Mouse (Mus musculus) small intestine, adult 2 months (tissue): ENCODE results near the gene 2210016L21Rik. TPM values are rescaled to one million over a fixed set of nuclear protein-coding genes. Genes with fewer than 3 reads are reported as not detected.
"Not testable (repeated sequence)": the region's sequence is repeated elsewhere in the genome, so short reads cannot be mapped to it uniquely, and the experiment has no call there.

Experiments used
- H3K27ac ChIP-seq: fragments of 200-500 bp; 2 replicates; pipeline ENCODE4 v1.5.1; 2012; ENCODE audit warnings: low read depth, low read length, control low read depth, inconsistent platforms; ENCODE audit not compliant: insufficient read depth
- H3K27me3 ChIP-seq: fragments of 200-500 bp; 2 replicates; pipeline ENCODE4 v1.6.1; 2012; ENCODE audit warnings: mild to moderate bottlenecking, moderate library complexity, low read length, inconsistent platforms; ENCODE audit not compliant: control insufficient read depth, insufficient read depth
- H3K36me3 ChIP-seq: fragments of 200-500 bp; 2 replicates; pipeline ENCODE4 v1.6.1; 2012; ENCODE audit warnings: mild to moderate bottlenecking, low read length, control low read depth, inconsistent platforms; ENCODE audit not compliant: control insufficient read depth, insufficient read depth
- H3K4me1 ChIP-seq: fragments of 200-500 bp; 2 replicates; pipeline ENCODE4 v1.6.1; 2012; ENCODE audit warnings: low read length, inconsistent platforms, mixed read lengths; ENCODE audit not compliant: control insufficient read depth, insufficient read depth, insufficient read length
- H3K4me3 ChIP-seq: fragments of 200-500 bp; 2 replicates; pipeline ENCODE4 v1.5.1; 2012; ENCODE audit warnings: low read depth, mild to moderate bottlenecking, control low read depth, inconsistent platforms, low read length, moderate library complexity
- CTCF ChIP-seq: fragments of 200-500 bp; IDR thresholded peaks from 2 replicates; pipeline ENCODE4 v1.5.1; 2012; ENCODE audit warnings: low read depth, mild to moderate bottlenecking, control low read depth, inconsistent platforms, low read length, moderate library complexity, mixed read lengths; ENCODE audit not compliant: insufficient replicate concordance, insufficient read length; ENCODE audit errors: extremely low read depth
- POLR2A ChIP-seq: fragments of 200-500 bp; IDR thresholded peaks from 2 replicates; pipeline ENCODE4 v1.6.1; 2012; ENCODE audit warnings: low read depth, mild to moderate bottlenecking, control low read depth, inconsistent platforms, low read length, moderate library complexity
- WGBS: fragments of 180-500 bp; shearing (Covaris S2); methylation state at CpG from one replicate; pipeline ENCODE4 v1.1.7; 2018; 5-methylcytosine and 5-hydroxymethylcytosine counted together
- polyA plus RNA-seq: library from polyadenylated mRNA; depleted of rRNA; stranded (reverse); fragments of >200 nt; gene quantifications from 2 replicates; pipeline ENCODE4 v1.2.3, GENCODE M21; 2012

The 2210016L21Rik gene
- polyA plus RNA-seq, 1 experiment: 13.6 TPM

- Histone ChIP-seq H3K4me1 (peaks cover 4% of the 10 kb centered on the region; the same call in 1 of the 2 replicates), H3K4me3 (peak overlapping the region; percentile 16; the same call in 1 of the 2 replicates), H3K36me3 (0 out of 2 replicates have a peak, but pooled peaks cover 2% of the 10 kb centered on the region), H3K27me3 (no peaks in the 10 kb centered on the region), H3K27ac (peak overlapping the region; percentile 84)
- no peak for TF ChIP-seq CTCF
- no peak for TF ChIP-seq POLR2A
- WGBS: 30% methylated on average over 10 of the region's 10 CpGs
Observed at GRCm38 (mm10) chr5:114922366-114922731, 19.6 kb upstream of the 2210016L21Rik start.

- Histone ChIP-seq H3K4me1 (peaks cover 11% of the 10 kb centered on the region; the same call in 1 of the 2 replicates), H3K36me3 (peaks cover 7% of the 10 kb centered on the region), H3K27ac (peak within 1 kb of the TSS; percentile 84), H3K27me3 (no peaks in the 10 kb centered on the region), H3K4me3 (peak within 1 kb of the TSS; percentile 66)
- WGBS: 2% methylated on average over 15 of the region's 15 CpGs
- TF ChIP-seq POLR2A (peak; percentile 88), CTCF (no peak)
Observed at GRCm38 (mm10) chr5:114922998-114923473, 18.9 kb upstream of the 2210016L21Rik start, which contains the start of gene Oasl1. Gene Oasl1, plus strand, starts transcription at chr5:114923240.

GRCm38 (mm10) chr5:114926153-114926684 lies 15.7 kb upstream of the 2210016L21Rik start:
- Histone ChIP-seq H3K27me3 (no peaks in the 10 kb centered on the region), H3K4me1 (peaks cover 13% of the 10 kb centered on the region), H3K4me3 (peak overlapping the region; percentile 4; the same call in 1 of the 2 replicates), H3K36me3 (peaks cover 17% of the 10 kb centered on the region), H3K27ac (peak overlapping the region; percentile 72)
- TF ChIP-seq CTCF (no peak), POLR2A (no peak)
- 72% methylated on average over 1 of the region's 1 CpGs for WGBS

- 37% methylated on average over 9 of the region's 9 CpGs for WGBS
- no peak for TF ChIP-seq CTCF
- no peak for TF ChIP-seq POLR2A
- peak overlapping the region; percentile 72 for H3K27ac ChIP-seq
- no peak overlapping the region for H3K4me3 ChIP-seq
- H3K4me1 ChIP-seq: peaks cover 13% of the 10 kb centered on the region
- H3K36me3 ChIP-seq: peaks cover 17% of the 10 kb centered on the region
- no peaks in the 10 kb centered on the region for H3K27me3 ChIP-seq
Observed at GRCm38 (mm10) chr5:114926753-114927152, 15.2 kb upstream of the 2210016L21Rik start.

- Histone ChIP-seq H3K4me1 (peaks cover 28% of the 10 kb centered on the region), H3K27ac (no peak overlapping the region), H3K27me3 (no peaks in the 10 kb centered on the region), H3K4me3 (no peak overlapping the region), H3K36me3 (peaks cover 34% of the 10 kb centered on the region)
- 59% methylated on average over 5 of the region's 5 CpGs for WGBS
- TF ChIP-seq POLR2A: no peak
Observed at GRCm38 (mm10) chr5:114931626-114932025, 10.3 kb upstream of the 2210016L21Rik start.

- no peak for TF ChIP-seq POLR2A
- TF ChIP-seq CTCF: no peak
Observed at GRCm38 (mm10) chr5:114933206-114933605, 8.8 kb upstream of the 2210016L21Rik start.

GRCm38 (mm10) chr5:114935838-114936237 lies 6.1 kb upstream of the 2210016L21Rik start:
- H3K27me3 ChIP-seq: no peaks in the 10 kb centered on the region
- no peak overlapping the region for H3K27ac ChIP-seq

More at GRCm38 (mm10) chr5:114933206-114933605, 8.8 kb upstream of the 2210016L21Rik start:
- H3K27ac ChIP-seq: peak overlapping the region; percentile 69; the same call in 1 of the 2 replicates
- peaks cover 15% of the 10 kb centered on the region for H3K4me1 ChIP-seq
- peaks cover 39% of the 10 kb centered on the region for H3K36me3 ChIP-seq
- no peaks in the 10 kb centered on the region for H3K27me3 ChIP-seq
- WGBS: 42% methylated on average over 8 of the region's 8 CpGs
- no peak overlapping the region for H3K4me3 ChIP-seq

GRCm38 (mm10) chr5:114941138-114941537 lies 820 bp upstream of the 2210016L21Rik start:
- H3K36me3 ChIP-seq: peaks cover 15% of the 10 kb centered on the region
- not testable (repeated sequence) for H3K27me3 ChIP-seq, H3K4me1 ChIP-seq, H3K4me3 ChIP-seq, H3K27ac ChIP-seq
- WGBS: 46% methylated on average over 3 of the region's 3 CpGs

More at GRCm38 (mm10) chr5:114935838-114936237, 6.1 kb upstream of the 2210016L21Rik start:
- H3K4me3 ChIP-seq: no peak overlapping the region
- H3K36me3 ChIP-seq: peaks cover 29% of the 10 kb centered on the region
- peaks cover 15% of the 10 kb centered on the region for H3K4me1 ChIP-seq
- WGBS: 58% methylated on average over 3 of the region's 3 CpGs
- TF ChIP-seq CTCF (no peak), POLR2A (no peak)
